ENCODE assay signal across 8 mouse cellular contexts in genomic region chr2:31572051-31572914, GRCm38 (mm10). TPM values are rescaled to one million over a fixed set of nuclear protein-coding genes. Genes with fewer than 3 reads are reported as not detected.
DNase-seq lines count a peak whose midpoint lies in the region; ATAC-seq lines count a peak whose summit lies in the region.

Fubp3 (plus strand) TSS chr2:31572651.

- peak; percentile 95 for ATAC-seq in megakaryocyte progenitor cell, adult 5-6 weeks (replicated peaks; ENCODE audit: poor library complexity)

- peak; percentile 96 for DNase-seq in adipocyte (ENCODE audit: low spot score)
- peak; percentile 96 for DNase-seq in embryo, embryonic 10 days (ENCODE audit: low spot score)
- DNase-seq in gastrocnemius, postnatal 10 days, result peak; percentile 93
- DNase-seq in induced T-regulatory cell, adult 2 months (ENCODE audit: low read depth), result peak; percentile 77
- DNase-seq in left cerebral cortex, adult 9 months (ENCODE audit: low spot score in 2 of 2), result peak; percentile 77 to 87
- peak; percentile 83 for DNase-seq in right cerebral cortex, postnatal 14 days
- DNase-seq in urinary bladder, postnatal 36 days (ENCODE audit: low spot score in 2 of 2), result peak; percentile 82 to 93

RNA-seq across cellular contexts. Expression of gene Fubp3, which starts in this region (rescaled TPM):
- 10 to 100 TPM; 22.4 to 30.2 TPM for total RNA-seq in gastrocnemius, postnatal 10 days (2021)
- 13.8 and 29.4 TPM in 2 replicates for total RNA-seq in megakaryocyte progenitor cell, adult 5-6 weeks (2015)
- total RNA-seq in megakaryocyte progenitor cell, adult 5-6 weeks (2017), result 26.5 and 28.1 TPM in 2 replicates

Comparison
In these comparisons a context has a peak if more than half of its experiments do, and no peak if none do; other contexts are left out.
1. Peak in every context shown above with its lines: DNase-seq and ATAC-seq.